Mouse (Mus musculus): ENCODE data around the gene Sypl.
"Not testable (repeated sequence)": the region's sequence is repeated elsewhere in the genome, so short reads cannot be mapped to it uniquely, and the experiment has no call there.

The Sypl gene

GRCm38 (mm10) chr12:32941141-32941540 lies 12.6 kb upstream of the Sypl start:
- in situ Hi-C loops (cut with MboI, MseI): no loop called here

- in situ Hi-C loops (cut with MboI, MseI): no loop called here
Observed at GRCm38 (mm10) chr12:32943347-32943746, 10.3 kb upstream of the Sypl start.

GRCm38 (mm10) chr12:32943951-32944350 lies 9.7 kb upstream of the Sypl start:
- in situ Hi-C loops (cut with MboI, MseI): no loop called here

- in situ Hi-C loops (cut with MboI, MseI): no loop called here
Observed at GRCm38 (mm10) chr12:32944884-32945454, 8.7 kb upstream of the Sypl start.

GRCm38 (mm10) chr12:32946376-32946775 lies 7.3 kb upstream of the Sypl start:
- in situ Hi-C loops (cut with MboI, MseI): no loop called here

GRCm38 (mm10) chr12:32952416-32952815 lies 1.3 kb upstream of the Sypl start:
- in situ Hi-C loops (cut with MboI, MseI): no loop called here

GRCm38 (mm10) chr12:32953066-32953465 lies 625 bp upstream of the Sypl start:
- in situ Hi-C loops (cut with MboI, MseI): no loop called here

- in situ Hi-C loops (cut with MboI, MseI): no loop called here
Observed at GRCm38 (mm10) chr12:32954216-32955021, 728 bp downstream of the Sypl start.

GRCm38 (mm10) chr12:32955037-32955436 lies 1.3 kb downstream of the Sypl start:
- in situ Hi-C loops (cut with MboI, MseI): no loop called here

- in situ Hi-C loops (cut with MboI, MseI): no loop called here
Observed at GRCm38 (mm10) chr12:32957211-32957610, 3.5 kb downstream of the Sypl start.

- in situ Hi-C loops (cut with MboI, MseI): no loop called here
Observed at GRCm38 (mm10) chr12:32962132-32962531, 8.4 kb downstream of the Sypl start.

- in situ Hi-C loops (cut with MboI, MseI): no loop called here
Observed at GRCm38 (mm10) chr12:32963858-32964257, 10.2 kb downstream of the Sypl start.

GRCm38 (mm10) chr12:32972287-32972686 lies 18.6 kb downstream of the Sypl start:
- in situ Hi-C loops (cut with MboI, MseI): no loop called here

GRCm38 (mm10) chr12:32974893-32975292 lies 21.2 kb downstream of the Sypl start:
- in situ Hi-C loops (cut with MboI, MseI): no loop called here

GRCm38 (mm10) chr12:32975501-32975900 lies 21.8 kb downstream of the Sypl start:
- in situ Hi-C loops (cut with MboI, MseI): no loop called here

GRCm38 (mm10) chr12:32982631-32983030 lies 28.9 kb downstream of the Sypl start:
- in situ Hi-C loops (cut with MboI, MseI): no loop called here

GRCm38 (mm10) chr12:32983081-32983480 lies 29.4 kb downstream of the Sypl start:
- in situ Hi-C loops (cut with MboI, MseI): no loop called here

- in situ Hi-C loops (cut with MboI, MseI): no loop called here
Observed at GRCm38 (mm10) chr12:32986284-32986683, 32.6 kb downstream of the Sypl start.

GRCm38 (mm10) chr12:32989731-32990130 lies 36.0 kb downstream of the Sypl start:
- in situ Hi-C loops (cut with MboI, MseI): no loop called here

- in situ Hi-C loops (cut with MboI, MseI): no loop called here
Observed at GRCm38 (mm10) chr12:32994081-32994480, 40.4 kb downstream of the Sypl start.

GRCm38 (mm10) chr12:32995081-32995834 lies 41.6 kb downstream of the Sypl start:
- in situ Hi-C loops (cut with MboI, MseI): no loop called here

- in situ Hi-C loops (cut with MboI, MseI): no loop called here
Observed at GRCm38 (mm10) chr12:32998766-32999165, 45.1 kb downstream of the Sypl start.

- in situ Hi-C loops (cut with MboI, MseI): not testable (repeated sequence)
Observed at GRCm38 (mm10) chr12:32999778-33000177, 46.1 kb downstream of the Sypl start.
